Mouse (Mus musculus) bone marrow, adult 2 months (tissue): ENCODE measurements at regions not wholly inside any gene's neighbourhood (a gene's known extent, or its start where the extent isn't known, plus 50 kb on each side); places are given as distances from the start of the nearest gene placed in this dataset.

ENCODE experiments used
- H3K27ac ChIP-seq: fragments of 200-500 bp; 2 replicates; pipeline ENCODE4 v1.5.1; 2012; ENCODE audit warnings: low read depth, mild to moderate bottlenecking, control low read depth, inconsistent platforms, low read length; ENCODE audit not compliant: control insufficient read depth, poor library complexity, insufficient read depth
- H3K4me1 ChIP-seq: fragments of 200-500 bp; 2 replicates; pipeline ENCODE4 v1.6.1; 2011; ENCODE audit warnings: low read length; ENCODE audit not compliant: control insufficient read depth, insufficient read depth
- H3K4me3 ChIP-seq: fragments of 200-500 bp; replicated peaks from 2 replicates; pipeline ENCODE3; 2011; ENCODE audit warnings: mild to moderate bottlenecking, low read depth, low read length, control low read depth; ENCODE audit not compliant: control insufficient read depth
- CTCF ChIP-seq: fragments of 200-500 bp; IDR thresholded peaks from 2 replicates; pipeline ENCODE4 v1.5.1; 2011; ENCODE audit warnings: low read length, control low read depth; ENCODE audit not compliant: control insufficient read depth, insufficient read depth
- POLR2A ChIP-seq: fragments of 200-500 bp; IDR thresholded peaks from 2 replicates; pipeline ENCODE4 v1.6.1; 2011; ENCODE audit warnings: low read depth, mild to moderate bottlenecking, control low read depth, low read length, borderline replicate concordance; ENCODE audit not compliant: control insufficient read depth
- WGBS: fragments of 180-500 bp; shearing (Covaris S2); methylation state at CpG from one replicate; pipeline ENCODE4 v1.1.7; 2018; 5-methylcytosine and 5-hydroxymethylcytosine counted together

DNA sequence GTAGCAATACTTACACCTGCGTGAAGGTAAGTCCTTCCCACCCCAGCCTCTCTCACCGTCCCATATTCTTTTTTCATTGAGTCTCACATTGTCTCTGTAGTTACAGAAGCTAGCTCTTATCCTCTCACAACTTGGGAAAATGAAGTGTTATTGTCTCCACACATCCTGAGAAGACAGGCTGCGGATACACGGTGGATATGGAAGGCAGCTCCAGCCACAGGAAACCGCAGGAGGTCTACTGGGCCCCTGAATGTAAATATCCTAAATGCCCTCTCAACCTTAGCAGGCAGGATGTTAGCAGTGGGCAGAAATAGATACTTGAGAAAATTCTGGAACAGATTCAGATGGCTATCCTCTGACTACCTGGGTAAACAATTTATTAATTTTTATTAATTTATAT is 73.8 kb upstream of the Zfp703 start:
- TF ChIP-seq CTCF (no peak), POLR2A (no peak)
- Histone ChIP-seq H3K27ac (no peak overlapping the region), H3K4me1 (no peaks in the 10 kb centered on the region; the same call in none of the 2 replicates), H3K4me3 (no peak overlapping the region)
- WGBS, result 66% methylated on average over 5 of the region's 5 CpGs

DNA sequence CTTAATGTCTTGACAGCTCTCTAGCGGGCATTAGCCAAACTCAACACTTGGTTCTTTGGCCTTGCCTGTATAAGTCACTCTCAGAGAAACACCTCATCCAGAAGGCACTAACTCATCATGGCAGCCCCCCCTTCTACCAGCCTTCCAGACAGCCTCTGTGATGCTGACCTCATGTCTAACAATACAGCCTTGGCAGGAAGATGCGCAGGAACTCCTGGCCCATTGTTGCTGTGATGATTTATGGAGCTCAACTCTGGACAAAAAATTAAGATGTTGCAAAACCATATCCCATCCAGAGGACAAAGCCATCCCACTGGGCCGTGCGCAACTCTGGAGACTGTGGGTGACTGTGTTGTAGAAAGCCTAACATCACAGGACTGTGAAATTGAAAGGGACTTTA is 70.9 kb upstream of the Zfp703 start:
- TF ChIP-seq CTCF, result no peak
- no peak for TF ChIP-seq POLR2A
- 84% methylated on average over 4 of the region's 4 CpGs for WGBS
- Histone ChIP-seq H3K4me1 (no peaks in the 10 kb centered on the region; the same call in none of the 2 replicates), H3K27ac (no peak overlapping the region), H3K4me3 (no peak overlapping the region)

DNA sequence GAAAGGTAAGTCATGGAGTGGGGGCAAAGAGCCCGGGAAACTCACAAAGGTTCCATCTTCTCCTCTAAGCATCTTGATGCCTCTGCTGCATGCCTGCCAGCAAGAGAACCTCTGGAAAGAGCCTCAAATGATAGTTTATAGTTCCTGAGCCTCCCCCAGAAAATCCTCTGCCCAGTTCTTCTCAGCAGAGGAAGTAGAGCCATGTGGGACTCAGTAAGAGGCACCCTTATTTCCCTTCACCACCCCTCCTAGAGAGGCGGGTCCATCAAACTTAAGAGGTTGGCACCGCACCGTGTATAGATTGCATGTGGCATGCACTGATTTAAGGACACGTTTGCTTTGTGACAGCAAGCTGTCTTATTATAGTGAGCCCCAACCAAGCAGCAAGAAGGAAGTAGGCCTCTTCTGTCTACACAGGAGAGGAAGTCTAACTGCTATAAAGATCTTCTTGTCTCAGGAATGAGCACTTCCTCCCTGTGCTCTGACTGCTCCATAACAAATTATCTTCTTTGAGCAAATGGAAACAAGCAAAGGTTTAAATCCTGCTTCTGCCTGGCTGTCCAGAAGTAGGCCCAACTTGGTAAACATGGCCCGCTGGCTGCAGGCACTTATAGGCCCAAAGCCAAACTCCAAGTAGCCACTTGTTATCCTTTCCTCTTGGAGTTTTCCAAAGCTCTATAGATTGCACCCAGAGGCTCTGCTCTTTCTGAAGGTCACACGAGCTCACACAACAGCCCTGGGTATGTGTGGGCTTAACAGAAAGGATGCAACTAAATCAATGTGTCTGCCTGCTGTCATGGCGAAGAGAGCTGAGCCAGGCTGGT is 69.6 kb upstream of the Zfp703 start:
- Histone ChIP-seq H3K4me3 (no peak overlapping the region), H3K27ac (no peak overlapping the region), H3K4me1 (no peaks in the 10 kb centered on the region; the same call in none of the 2 replicates)
- 37% methylated on average over 8 of the region's 8 CpGs for WGBS
- TF ChIP-seq CTCF, result no peak
- TF ChIP-seq POLR2A, result no peak

DNA sequence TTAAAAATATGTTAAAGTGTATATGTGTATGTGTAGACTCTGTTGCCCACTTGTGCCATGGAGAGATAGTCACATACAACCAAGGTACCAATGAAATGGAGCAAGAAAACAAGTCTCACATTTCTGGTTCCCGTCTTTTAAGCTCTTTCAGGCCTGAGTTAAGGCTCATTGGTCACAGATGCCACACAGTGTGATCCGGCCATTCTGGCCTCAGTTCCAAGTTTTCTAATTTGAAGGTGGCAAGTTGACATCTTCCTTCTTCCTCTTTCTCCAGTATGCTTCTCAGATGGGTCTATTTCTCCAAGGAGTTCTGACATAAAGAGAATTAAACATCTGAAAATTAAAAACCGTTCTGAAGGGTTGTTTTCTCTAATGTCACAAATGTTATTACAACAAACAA is 66.9 kb upstream of the Zfp703 start:
- TF ChIP-seq POLR2A, result no peak
- no peak for TF ChIP-seq CTCF
- Histone ChIP-seq H3K27ac (no peak overlapping the region), H3K4me1 (no peaks in the 10 kb centered on the region; the same call in none of the 2 replicates), H3K4me3 (no peak overlapping the region)
- WGBS, result 73% methylated on average over 3 of the region's 3 CpGs

DNA sequence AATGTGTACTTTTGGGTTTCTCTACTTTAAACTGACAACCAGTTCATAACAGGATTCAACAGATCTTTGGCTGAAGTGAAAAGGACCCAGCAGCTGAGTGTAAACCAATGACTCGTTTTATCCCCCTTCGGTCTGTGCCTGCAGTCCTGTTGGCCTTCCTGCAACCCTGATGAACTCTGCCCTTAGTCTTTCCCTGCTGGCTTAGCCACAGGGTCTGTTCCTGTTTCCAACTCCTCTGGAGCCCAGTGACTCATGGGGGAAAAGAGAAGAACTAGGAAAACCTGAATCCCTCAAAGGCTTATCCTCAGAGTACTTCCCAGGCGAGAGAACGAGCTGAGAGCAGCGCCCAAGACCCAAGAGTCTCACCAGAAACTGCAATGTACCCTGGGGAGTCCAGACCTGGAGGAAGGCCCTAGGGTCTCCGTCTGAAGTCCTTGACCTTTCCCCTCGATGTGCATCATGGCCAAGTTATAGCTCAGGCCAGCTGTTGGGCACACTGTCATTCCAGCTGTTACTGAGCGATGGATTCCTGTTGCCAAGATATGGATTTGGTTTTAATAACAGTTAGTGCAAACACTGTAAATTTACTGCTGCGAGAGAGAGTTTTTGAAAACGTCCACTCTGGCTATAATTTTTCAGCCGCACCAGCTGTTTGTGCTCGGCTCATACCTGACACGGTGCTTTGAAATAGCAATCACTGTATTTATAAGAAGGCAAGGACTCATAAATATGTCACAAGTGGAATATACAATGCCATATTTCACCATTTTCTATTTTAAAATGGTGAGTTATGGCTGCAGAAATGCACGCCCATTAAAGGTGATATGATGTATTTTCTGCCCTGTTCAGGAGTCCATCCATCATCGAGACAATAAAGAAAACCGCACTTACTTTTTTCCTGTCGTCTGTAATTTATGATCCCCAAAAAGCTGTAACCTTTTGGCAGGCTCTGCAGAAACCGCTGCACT is 63.3 kb upstream of the Zfp703 start:
- no peak for TF ChIP-seq CTCF
- TF ChIP-seq POLR2A, result no peak
- 45% methylated on average over 18 of the region's 18 CpGs for WGBS

DNA sequence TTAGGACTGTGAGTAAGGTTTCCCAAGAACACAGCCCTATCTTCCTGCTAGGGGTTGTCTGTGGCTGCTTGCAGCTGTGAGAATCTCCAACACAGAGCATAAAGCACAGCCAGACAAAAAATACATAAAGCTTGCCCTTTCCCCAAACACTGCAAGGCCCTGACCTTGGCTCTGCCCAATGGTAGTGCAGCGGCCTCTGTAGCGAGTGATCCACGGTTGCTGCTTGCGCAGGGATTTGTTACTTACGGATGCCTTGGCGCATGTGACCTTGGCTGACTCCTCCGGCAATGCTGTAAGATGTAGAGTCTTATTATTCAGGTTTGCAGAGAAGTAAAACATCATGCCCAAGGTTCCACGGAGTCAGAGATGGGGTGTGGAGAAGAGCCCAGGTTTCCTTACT is 61.4 kb upstream of the Zfp703 start:
- Histone ChIP-seq H3K27ac (no peak overlapping the region), H3K4me1 (no peaks in the 10 kb centered on the region), H3K4me3 (no peak overlapping the region)
- 85% methylated on average over 8 of the region's 8 CpGs for WGBS
- TF ChIP-seq CTCF (no peak), POLR2A (no peak)

More for the DNA sequence above, 63.3 kb upstream of the Zfp703 start:
- no peak overlapping the region for H3K4me3 ChIP-seq
- no peak overlapping the region for H3K27ac ChIP-seq
- H3K4me1 ChIP-seq, result no peaks in the 10 kb centered on the region

DNA sequence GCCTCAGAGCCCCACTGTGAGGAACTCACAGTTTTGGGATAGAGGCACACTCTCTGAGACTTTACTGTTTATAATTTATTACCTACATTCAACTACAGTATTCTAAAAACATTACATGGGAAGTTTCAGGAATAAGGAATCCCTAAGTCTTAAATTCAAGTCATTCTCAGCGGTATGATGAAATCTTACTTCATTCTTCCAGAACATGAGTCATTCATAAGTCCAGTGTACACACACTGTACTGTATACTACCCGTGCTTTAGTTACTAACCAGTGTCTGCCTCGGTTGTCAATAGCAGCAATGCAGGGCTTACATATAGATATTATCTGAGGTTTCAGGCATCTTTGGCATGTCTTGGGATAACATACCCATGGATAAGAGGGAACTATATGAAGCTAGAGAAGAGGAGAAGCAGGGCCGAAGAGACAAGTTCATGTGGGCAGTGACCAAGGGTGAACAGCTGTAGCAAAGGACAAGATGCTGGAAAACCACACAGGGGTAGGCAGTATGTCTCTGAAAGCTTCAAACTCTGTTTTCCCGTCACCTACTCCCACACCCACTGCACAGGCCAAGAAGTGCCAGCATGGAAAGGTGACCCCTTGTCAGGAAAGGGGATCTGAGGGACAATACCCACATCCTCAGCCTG is 55.5 kb upstream of the Zfp703 start:
- H3K4me3 ChIP-seq, result no peak overlapping the region
- no peaks in the 10 kb centered on the region for H3K4me1 ChIP-seq
- WGBS, result 77% methylated on average over 5 of the region's 5 CpGs
- no peak overlapping the region for H3K27ac ChIP-seq
- TF ChIP-seq POLR2A (no peak), CTCF (no peak)

DNA sequence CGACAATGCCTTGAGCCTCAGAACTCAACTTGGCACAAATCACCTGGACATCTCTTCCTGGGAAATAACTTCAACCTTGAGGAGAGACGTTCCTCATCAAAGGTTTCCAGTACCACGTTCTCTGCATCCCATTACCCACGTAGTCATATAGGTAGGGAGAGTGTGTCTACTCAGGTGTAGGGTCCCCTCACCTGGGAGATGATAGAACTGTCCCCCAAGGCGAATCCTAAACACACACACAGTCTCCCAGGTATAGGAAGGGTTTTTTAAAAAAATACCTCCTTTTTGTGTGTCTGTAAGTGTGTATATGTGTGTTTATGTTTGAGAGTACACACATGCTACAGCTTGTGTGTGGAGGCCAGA is 55.0 kb upstream of the Zfp703 start:
- H3K4me1 ChIP-seq, result no peaks in the 10 kb centered on the region
- TF ChIP-seq CTCF (no peak), POLR2A (no peak)
- no peak overlapping the region for H3K27ac ChIP-seq
- 75% methylated on average over 5 of the region's 5 CpGs for WGBS
- no peak overlapping the region for H3K4me3 ChIP-seq
